Mouse (Mus musculus) lung, postnatal 0 days (tissue): ENCODE results near the gene Evl. TPM values are rescaled to one million over a fixed set of nuclear protein-coding genes. Genes with fewer than 3 reads are reported as not detected.
A peak's percentile ranks its signal among the peaks of the same experiment; 100 is the strongest.

ENCODE experiments used
- ATAC-seq: fragments of 200-750 bp; cut with Nextera tagmentation; 2 replicates; pipeline ENCODE4 v1.8.0; 2017; ENCODE audit warnings: moderate library complexity
- DNase-seq: peaks from one replicate; pipeline ENCODE4 v3.0.0-alpha.2; 2016; ENCODE audit warnings: low spot score
- H3K27ac ChIP-seq: fragments of 300-500 bp; sonication (generic); 2 replicates; pipeline ENCODE4 v1.5.1; 2014; ENCODE audit warnings: antibody characterized with exemption, mild to moderate bottlenecking, low read length, mixed read lengths
- H3K27me3 ChIP-seq: fragments of 300-500 bp; sonication (generic); replicated peaks from 2 replicates; pipeline ENCODE4 v1.6.1; 2014; ENCODE audit warnings: low read length, mixed read lengths; ENCODE audit not compliant: insufficient read depth
- H3K36me3 ChIP-seq: fragments of 300-500 bp; sonication (generic); 2 replicates; pipeline ENCODE4 v1.6.1; 2014; ENCODE audit warnings: low read length, mixed read lengths; ENCODE audit not compliant: insufficient read depth
- H3K4me1 ChIP-seq: fragments of 300-500 bp; sonication (generic); 2 replicates; pipeline ENCODE4 v1.6.1; 2014; ENCODE audit warnings: antibody characterized with exemption, low read depth, low read length, mixed read lengths; ENCODE audit not compliant: insufficient read depth
- H3K4me2 ChIP-seq: fragments of 300-500 bp; sonication (generic); replicated peaks from 2 replicates; pipeline ENCODE4 v1.6.1; 2014; ENCODE audit warnings: low read depth, mild to moderate bottlenecking, low read length, moderate library complexity, mixed read lengths
- H3K4me3 ChIP-seq: fragments of 300-500 bp; sonication (generic); 2 replicates; pipeline ENCODE4 v1.5.1; 2014; ENCODE audit warnings: low read depth, low read length
- H3K9ac ChIP-seq: fragments of 300-500 bp; sonication (generic); replicated peaks from 2 replicates; pipeline ENCODE4 v1.6.1; 2014; ENCODE audit warnings: low read depth, mild to moderate bottlenecking
- H3K9me3 ChIP-seq: fragments of 300-500 bp; sonication (generic); 2 replicates; pipeline ENCODE4 v1.6.1; 2016; ENCODE audit warnings: low read length, mixed read lengths
- CTCF ChIP-seq: IDR thresholded peaks from 2 replicates; pipeline ENCODE4 v1.5.1; 2016; ENCODE audit warnings: antibody characterized with exemption, mild to moderate bottlenecking
- EP300 ChIP-seq: IDR thresholded peaks from 2 replicates; pipeline ENCODE4 v1.6.1; 2016; ENCODE audit warnings: antibody characterized with exemption, mild to moderate bottlenecking, control low read depth
- WGBS: fragments of 180-500 bp; shearing (Covaris S2); extraction: QIAGEN DNeasy Blood & Tissue Kit; methylation state at CpG from one replicate; pipeline ENCODE4 v1.1.7; 2014; 5-methylcytosine and 5-hydroxymethylcytosine counted together
- polyA plus RNA-seq: library from polyadenylated mRNA; unstranded; fragments of >200 nt; fragmentation: Nextera tagmentation; extraction: Ambion mirVana; gene quantifications from 2 replicates; pipeline ENCODE4 v1.2.1, GENCODE M21; 2015

The Evl gene
- polyA plus RNA-seq, 1 experiment from 2014 or later = 45.5 TPM

DNA sequence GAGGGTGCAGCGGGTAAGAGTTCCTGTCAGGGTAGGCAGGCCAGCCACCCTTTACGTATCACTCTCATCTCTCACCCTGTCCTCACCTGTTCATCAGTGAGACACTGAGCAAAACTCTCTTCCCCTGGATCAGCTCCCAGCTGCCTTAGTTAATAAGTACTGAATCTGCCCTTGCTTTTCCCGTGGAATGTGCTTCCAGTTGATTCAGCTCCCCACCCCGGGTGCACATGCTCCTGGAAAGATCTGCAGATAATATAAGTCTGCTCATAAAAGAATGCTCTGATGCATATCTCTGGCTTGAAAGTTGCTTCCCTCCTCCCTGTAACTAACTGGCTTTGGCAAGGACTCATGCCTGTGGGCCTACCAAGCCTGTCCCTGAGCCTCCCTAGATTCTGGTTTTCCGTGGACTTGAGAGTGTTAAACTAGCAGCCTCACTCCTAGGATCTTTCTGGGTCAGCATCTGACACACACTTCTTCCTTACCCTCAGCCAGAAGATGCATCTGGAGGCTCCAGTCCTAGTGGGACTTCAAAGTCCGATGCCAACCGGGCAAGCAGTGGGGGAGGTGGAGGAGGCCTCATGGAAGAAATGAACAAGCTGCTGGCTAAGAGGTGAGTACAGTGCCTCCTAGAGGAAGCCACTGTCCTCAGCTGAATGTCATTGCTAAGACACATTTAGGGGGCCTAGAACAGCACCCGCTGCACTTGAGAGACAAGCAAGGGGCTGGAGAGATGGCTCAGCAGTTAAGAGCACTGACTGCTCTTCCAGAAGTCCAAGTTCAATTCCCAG lies 121.3 kb downstream of the Evl start:
- H3K9me3 ChIP-seq = no peaks in the 10 kb centered on the region
- peaks cover 15% of the 10 kb centered on the region; the same call in 1 of the 2 replicates for H3K36me3 ChIP-seq
- no peak overlapping the region for H3K9ac ChIP-seq
- WGBS = 68% methylated on average over 8 of the region's 8 CpGs
- no peaks in the 10 kb centered on the region for H3K4me1 ChIP-seq
- no peak for DNase-seq
- peak; percentile 18; the same call in 1 of the 2 replicates for ATAC-seq
- H3K4me3 ChIP-seq = no peak overlapping the region
- no peaks in the 10 kb centered on the region for H3K27me3 ChIP-seq
- no peak overlapping the region for H3K27ac ChIP-seq
- TF ChIP-seq CTCF (peak; percentile 55), EP300 (no peak)
- no peak overlapping the region for H3K4me2 ChIP-seq

DNA sequence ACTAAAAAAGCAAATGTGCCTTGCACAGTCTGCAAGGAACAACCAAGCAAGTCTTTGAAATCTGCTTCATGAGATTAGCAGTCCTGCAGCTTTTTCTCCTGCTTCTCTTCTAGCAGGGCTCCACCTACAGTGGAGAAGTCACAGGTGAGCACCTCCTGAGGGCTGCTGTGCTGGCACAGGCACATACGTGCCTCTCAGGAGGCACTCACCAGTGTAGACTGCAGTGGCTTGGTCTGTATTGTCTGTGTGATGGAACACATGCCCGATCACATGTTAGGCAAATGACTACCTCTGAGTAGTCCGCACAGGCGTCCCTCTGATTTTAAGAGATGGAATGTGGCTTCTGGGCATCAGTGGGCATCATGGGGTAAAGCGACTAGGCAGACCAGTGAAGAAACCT lies 122.6 kb downstream of the Evl start:
- no peak overlapping the region for H3K27ac ChIP-seq
- TF ChIP-seq EP300 (no peak), CTCF (no peak)
- H3K4me3 ChIP-seq = no peak overlapping the region
- H3K9me3 ChIP-seq = no peaks in the 10 kb centered on the region
- 90% methylated on average over 5 of the region's 5 CpGs for WGBS
- no peaks in the 10 kb centered on the region for H3K4me1 ChIP-seq
- no peaks in the 10 kb centered on the region for H3K27me3 ChIP-seq
- H3K9ac ChIP-seq = no peak overlapping the region
- ATAC-seq (no peak), DNase-seq (no peak)
- peaks cover 19% of the 10 kb centered on the region; the same call in 1 of the 2 replicates for H3K36me3 ChIP-seq
- no peak overlapping the region for H3K4me2 ChIP-seq

DNA sequence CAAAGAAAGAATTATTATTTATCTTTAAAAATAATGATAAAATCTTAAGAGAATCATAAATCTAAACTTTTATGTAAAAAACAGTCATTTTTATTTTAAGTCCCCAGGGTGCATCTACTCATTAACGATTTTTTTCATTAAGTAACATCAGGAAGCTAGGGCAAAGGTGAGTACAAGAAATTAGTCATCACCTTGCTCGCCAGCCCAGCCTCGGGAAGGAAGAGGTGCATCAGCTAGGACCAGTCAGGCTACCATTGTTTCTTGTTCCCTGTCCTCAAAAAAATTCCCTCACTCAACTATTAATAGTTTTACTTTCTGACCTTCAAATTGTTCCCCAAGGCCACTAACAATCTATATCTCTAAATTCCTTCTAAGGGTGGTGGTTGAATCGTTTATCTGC lies 123.8 kb downstream of the Evl start:
- H3K9ac ChIP-seq = no peak overlapping the region
- no peaks in the 10 kb centered on the region for H3K27me3 ChIP-seq
- no peaks in the 10 kb centered on the region for H3K9me3 ChIP-seq
- DNase-seq = no peak
- H3K27ac ChIP-seq = no peak overlapping the region
- peaks cover 20% of the 10 kb centered on the region; the same call in 1 of the 2 replicates for H3K36me3 ChIP-seq
- no peaks in the 10 kb centered on the region for H3K4me1 ChIP-seq
- ATAC-seq = no peak
- H3K4me2 ChIP-seq = no peak overlapping the region
- no peak overlapping the region for H3K4me3 ChIP-seq
- 73% methylated on average over 4 of the region's 4 CpGs for WGBS
- no peak for TF ChIP-seq EP300

DNA sequence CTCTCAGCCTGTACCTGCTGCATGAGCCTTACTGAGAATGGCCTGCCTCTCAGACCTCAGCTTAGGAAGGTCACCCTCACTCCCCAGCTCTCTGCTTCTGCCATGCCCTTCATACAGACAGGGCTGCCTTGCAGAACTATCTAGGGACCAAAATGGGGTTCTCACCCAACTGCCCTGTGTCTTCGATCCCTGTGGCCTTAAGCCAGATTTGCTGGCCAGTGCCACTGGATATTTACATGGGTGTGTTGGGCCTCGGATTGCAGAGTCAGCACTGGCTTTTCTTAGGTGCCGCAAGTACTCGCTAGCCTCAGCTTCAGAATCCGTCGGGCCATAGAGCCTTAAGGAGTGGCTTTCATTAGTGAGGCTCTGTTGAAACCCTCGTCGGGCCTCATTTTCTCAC lies 126.3 kb downstream of the Evl start:
- ATAC-seq (no peak), DNase-seq (no peak)
- Histone ChIP-seq H3K9ac (no peak overlapping the region), H3K36me3 (peaks cover 20% of the 10 kb centered on the region; the same call in 1 of the 2 replicates), H3K27ac (no peak overlapping the region), H3K4me1 (no peaks in the 10 kb centered on the region), H3K27me3 (no peaks in the 10 kb centered on the region), H3K9me3 (no peaks in the 10 kb centered on the region), H3K4me2 (no peak overlapping the region), H3K4me3 (no peak overlapping the region)
- TF ChIP-seq EP300 (no peak), CTCF (no peak)
- 91% methylated on average over 8 of the region's 8 CpGs for WGBS

DNA sequence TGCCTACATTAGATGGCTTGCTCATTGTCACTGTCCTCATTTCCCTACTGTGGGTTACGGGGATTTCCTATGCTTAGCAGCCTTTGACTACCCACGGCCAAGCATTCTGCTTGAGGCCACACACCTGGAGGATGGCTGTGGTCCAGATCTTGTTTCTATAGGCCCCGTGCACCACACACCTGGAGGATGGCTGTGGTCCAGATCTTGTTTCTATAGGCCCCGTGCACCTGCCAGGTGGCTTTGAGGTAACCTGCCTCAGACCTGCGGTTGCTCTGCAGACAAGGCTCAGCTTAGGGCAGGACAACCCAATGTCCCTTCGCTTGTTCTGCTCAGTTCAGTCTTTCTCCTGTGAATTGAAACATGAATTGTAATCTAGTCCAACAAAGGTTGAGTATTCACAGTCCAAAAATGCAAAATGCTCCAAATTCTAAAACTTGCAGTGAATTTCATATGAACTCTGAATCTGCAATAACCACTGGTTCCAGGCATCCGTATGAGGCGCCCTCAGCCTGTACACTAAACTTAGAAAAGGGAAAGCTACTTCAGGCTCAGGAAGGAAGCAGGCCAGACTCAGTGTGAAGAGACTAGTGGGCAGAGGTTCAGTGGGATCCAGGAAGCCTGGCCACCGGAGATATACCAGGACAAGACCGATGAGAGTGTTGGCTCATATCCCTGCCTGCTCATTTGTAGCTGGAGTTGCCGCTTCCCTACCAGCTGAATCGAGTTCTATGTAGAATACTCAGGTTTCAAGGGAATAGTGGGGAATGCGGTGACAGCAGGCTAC lies 127.9 kb downstream of the Evl start:
- H3K4me1 ChIP-seq = no peaks in the 10 kb centered on the region
- H3K27me3 ChIP-seq = no peaks in the 10 kb centered on the region
- H3K36me3 ChIP-seq = peaks cover 20% of the 10 kb centered on the region; the same call in 1 of the 2 replicates
- H3K4me2 ChIP-seq = no peak overlapping the region
- ATAC-seq = no peak
- H3K9me3 ChIP-seq = no peaks in the 10 kb centered on the region
- H3K27ac ChIP-seq = no peak overlapping the region
- WGBS = 72% methylated on average over 13 of the region's 13 CpGs
- H3K4me3 ChIP-seq = no peak overlapping the region
- TF ChIP-seq EP300 = no peak
- no peak for TF ChIP-seq CTCF
- DNase-seq = no peak
- H3K9ac ChIP-seq = no peak overlapping the region

DNA sequence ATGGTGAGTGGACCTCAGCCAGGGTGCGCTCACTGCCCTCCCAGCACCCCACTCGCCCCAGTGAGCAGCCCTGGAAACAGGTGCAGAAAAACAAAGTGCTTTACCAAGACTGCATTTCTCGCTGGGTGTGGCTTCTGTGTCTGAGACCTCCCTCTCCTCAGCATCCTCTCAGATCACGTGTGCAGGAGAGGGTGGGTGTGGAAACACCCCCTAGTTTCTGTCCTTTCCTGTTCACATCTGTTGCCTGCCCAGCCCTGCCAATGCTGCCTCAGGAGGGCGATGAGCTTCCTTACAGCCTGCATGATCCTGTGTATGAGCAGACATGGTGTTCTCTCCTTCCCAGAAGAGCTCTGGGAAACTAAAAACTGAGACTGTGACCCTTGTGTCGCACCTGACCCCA lies 131.9 kb downstream of the Evl start:
- H3K27me3 ChIP-seq = no peaks in the 10 kb centered on the region
- no peak overlapping the region for H3K9ac ChIP-seq
- no peak overlapping the region for H3K27ac ChIP-seq
- TF ChIP-seq EP300 (no peak), CTCF (no peak)
- 73% methylated on average over 6 of the region's 6 CpGs for WGBS
- ATAC-seq = peak; percentile 27; the same call in 1 of the 2 replicates
- H3K4me3 ChIP-seq = no peak overlapping the region
- H3K4me1 ChIP-seq = no peaks in the 10 kb centered on the region
- no peaks in the 10 kb centered on the region for H3K9me3 ChIP-seq
- H3K4me2 ChIP-seq = no peak overlapping the region
- peaks cover 6% of the 10 kb centered on the region; the same call in 1 of the 2 replicates for H3K36me3 ChIP-seq
- no peak for DNase-seq
